Mouse (Mus musculus) limb, embryonic 15.5 days (tissue): Measurements from ENCODE around the gene Gpn2. TPM values are rescaled to one million over a fixed set of nuclear protein-coding genes. Genes with fewer than 3 reads are reported as not detected.

ENCODE experiments used
- ATAC-seq: fragments of 200-750 bp; cut with Nextera tagmentation; 2 replicates; pipeline ENCODE4 v1.8.0; 2017; ENCODE audit warnings: low read depth, moderate TSS enrichment; ENCODE audit not compliant: insufficient number of reproducible peaks, low FRiP score, low TSS enrichment
- H3K27ac ChIP-seq: fragments of 300-500 bp; sonication (generic); 2 replicates; pipeline ENCODE4 v1.5.1; 2015; ENCODE audit warnings: moderate library complexity, mild to moderate bottlenecking, inconsistent platforms
- H3K27me3 ChIP-seq: fragments of 300-500 bp; sonication (generic); 2 replicates; pipeline ENCODE4 v1.6.1; 2015; ENCODE audit warnings: inconsistent platforms
- H3K36me3 ChIP-seq: fragments of 300-500 bp; sonication (generic); 2 replicates; pipeline ENCODE4 v1.6.1; 2015; ENCODE audit warnings: inconsistent platforms
- H3K4me1 ChIP-seq: fragments of 300-500 bp; sonication (generic); 2 replicates; pipeline ENCODE4 v1.6.1; 2015; ENCODE audit warnings: inconsistent platforms
- H3K4me2 ChIP-seq: fragments of 300-500 bp; sonication (generic); 2 replicates; pipeline ENCODE4 v1.6.1; 2015; ENCODE audit warnings: mild to moderate bottlenecking, inconsistent platforms
- H3K4me3 ChIP-seq: fragments of 300-500 bp; sonication (generic); 2 replicates; pipeline ENCODE4 v1.5.1; 2015; ENCODE audit warnings: mild to moderate bottlenecking, inconsistent platforms
- H3K9ac ChIP-seq: fragments of 300-500 bp; sonication (generic); 2 replicates; pipeline ENCODE4 v1.6.1; 2015; ENCODE audit warnings: inconsistent platforms
- H3K9me3 ChIP-seq: fragments of 300-500 bp; sonication (generic); 2 replicates; pipeline ENCODE4 v1.6.1; 2016; ENCODE audit warnings: inconsistent platforms
- WGBS: fragments of 180-500 bp; shearing (Covaris S2); methylation state at CpG from one replicate; pipeline ENCODE4 v1.1.7; 2015; 5-methylcytosine and 5-hydroxymethylcytosine counted together
- polyA plus RNA-seq: library from polyadenylated mRNA; unstranded; fragments of >200 nt; fragmentation: Nextera tagmentation; extraction: Ambion mirVana; gene quantifications from 2 replicates; pipeline ENCODE4 v1.2.1, GENCODE M21; 2015

The Gpn2 gene
- polyA plus RNA-seq, 1 experiment from 2014 or later, result 17.2 TPM

DNA sequence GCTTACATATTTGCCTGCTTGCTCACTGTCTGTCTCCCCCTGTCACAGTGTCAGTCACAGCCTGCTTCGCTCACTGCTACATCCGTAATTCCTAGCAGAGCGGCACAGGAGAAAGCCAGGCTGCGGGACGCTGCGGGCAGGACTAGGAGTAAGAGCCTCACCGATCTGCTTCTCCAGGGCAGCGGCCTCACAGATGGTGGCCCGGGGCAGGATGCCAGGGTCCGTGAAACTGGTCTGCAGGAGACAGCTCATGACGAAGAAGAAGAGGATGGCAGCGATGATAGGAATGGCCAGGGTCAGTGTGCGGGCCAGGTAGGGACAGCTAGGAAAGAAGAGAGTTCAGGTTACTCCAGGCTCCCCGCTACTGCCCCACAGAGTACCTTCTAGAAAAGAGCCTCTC is 42.9 kb downstream of the Gpn2 start:
- 92% methylated on average over 14 of the region's 14 CpGs for WGBS

GRCm38 (mm10) chr4:133628517-133628916 is 44.4 kb downstream of the Gpn2 start:
- Histone ChIP-seq H3K4me3 (no peak overlapping the region), H3K27ac (no peak overlapping the region), H3K36me3 (peaks cover 33% of the 10 kb centered on the region), H3K9me3 (no peaks in the 10 kb centered on the region), H3K9ac (no peak overlapping the region), H3K27me3 (no peaks in the 10 kb centered on the region), H3K4me1 (peaks cover 28% of the 10 kb centered on the region), H3K4me2 (no peak overlapping the region)
- no peak for ATAC-seq
- 83% methylated on average over 2 of the region's 2 CpGs for WGBS

More for the DNA sequence above, 42.9 kb downstream of the Gpn2 start:
- H3K27ac ChIP-seq, result no peak overlapping the region
- peaks cover 37% of the 10 kb centered on the region for H3K36me3 ChIP-seq
- peaks cover 19% of the 10 kb centered on the region for H3K4me1 ChIP-seq
- H3K27me3 ChIP-seq, result no peaks in the 10 kb centered on the region
- H3K4me2 ChIP-seq, result no peak overlapping the region
- no peak for ATAC-seq
- H3K9me3 ChIP-seq, result no peaks in the 10 kb centered on the region
- no peak overlapping the region for H3K9ac ChIP-seq
- H3K4me3 ChIP-seq, result no peak overlapping the region

DNA sequence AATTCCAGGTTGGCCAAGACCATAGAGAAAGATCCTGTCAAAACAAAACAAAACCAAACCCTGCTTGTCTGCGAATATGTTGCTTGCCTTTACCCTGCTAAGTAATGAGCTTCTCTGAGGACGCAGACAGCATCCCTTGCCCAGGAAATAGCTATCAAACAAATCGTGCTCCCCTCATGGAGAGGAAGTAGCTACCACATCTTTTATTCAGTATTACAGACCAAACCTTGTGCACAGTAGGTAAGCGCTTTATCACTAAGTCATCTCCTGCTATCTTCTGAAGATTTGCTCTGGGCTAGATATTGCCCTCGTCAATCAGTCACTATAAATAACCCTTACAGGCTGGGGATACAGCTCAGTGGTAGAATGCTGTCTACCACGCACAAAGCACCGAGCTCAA is 45.0 kb downstream of the Gpn2 start:
- H3K27me3 ChIP-seq, result no peaks in the 10 kb centered on the region
- ATAC-seq, result no peak

DNA sequence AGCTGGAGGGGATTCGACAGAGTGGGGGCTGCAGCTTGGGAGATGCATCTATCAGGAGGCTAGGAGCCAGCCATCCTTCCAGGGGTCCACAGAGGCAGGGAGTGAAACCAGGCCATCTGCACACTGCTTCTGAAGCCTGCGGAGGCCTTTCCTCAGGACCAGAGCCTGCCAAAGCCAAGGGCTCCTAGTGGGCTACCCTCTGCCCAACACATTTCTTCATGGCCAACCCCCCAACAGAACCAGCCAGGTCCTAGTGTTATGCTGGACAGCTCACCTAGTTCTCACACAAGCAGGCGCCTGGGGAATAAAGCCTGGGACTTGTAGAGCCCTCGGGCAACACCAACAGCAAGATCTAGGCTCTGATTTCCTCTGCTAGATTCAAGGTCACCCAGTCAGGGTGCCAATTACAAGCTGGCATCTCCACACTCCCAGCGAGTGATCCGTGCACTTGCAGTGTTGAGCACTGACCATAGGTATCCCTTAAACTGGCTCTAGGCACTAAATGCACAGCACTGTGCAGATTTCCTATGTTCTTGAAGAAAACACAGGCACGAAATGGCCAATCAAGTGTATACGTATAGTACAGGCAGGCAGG is 46.3 kb downstream of the Gpn2 start:
- Histone ChIP-seq H3K9me3 (no peaks in the 10 kb centered on the region), H3K27ac (no peak overlapping the region), H3K4me1 (peaks cover 31% of the 10 kb centered on the region), H3K36me3 (peaks cover 17% of the 10 kb centered on the region), H3K27me3 (no peaks in the 10 kb centered on the region), H3K4me2 (no peak overlapping the region), H3K9ac (no peak overlapping the region), H3K4me3 (no peak overlapping the region)
- WGBS, result 89% methylated on average over 8 of the region's 8 CpGs
- ATAC-seq, result no peak

More for the DNA sequence above, 45.0 kb downstream of the Gpn2 start:
- Histone ChIP-seq H3K36me3 (peaks cover 28% of the 10 kb centered on the region), H3K4me1 (peaks cover 31% of the 10 kb centered on the region), H3K9ac (no peak overlapping the region), H3K27ac (no peak overlapping the region), H3K9me3 (no peaks in the 10 kb centered on the region), H3K4me2 (no peak overlapping the region), H3K4me3 (no peak overlapping the region)
- WGBS, result 85% methylated on average over 7 of the region's 7 CpGs

GRCm38 (mm10) chr4:133631071-133631768 is 47.1 kb downstream of the Gpn2 start:
- Histone ChIP-seq H3K27ac (no peak overlapping the region), H3K9me3 (no peaks in the 10 kb centered on the region), H3K4me3 (no peak overlapping the region), H3K27me3 (no peaks in the 10 kb centered on the region), H3K4me1 (peaks cover 31% of the 10 kb centered on the region), H3K4me2 (peak overlapping the region; percentile 17; the same call in 1 of the 2 replicates), H3K9ac (no peak overlapping the region), H3K36me3 (peaks cover 10% of the 10 kb centered on the region)
- ATAC-seq, result no peak
- 70% methylated on average over 14 of the region's 14 CpGs for WGBS

GRCm38 (mm10) chr4:133631769-133632411 is 47.7 kb downstream of the Gpn2 start:
- Histone ChIP-seq H3K4me2 (peak overlapping the region; percentile 85), H3K9ac (peak overlapping the region; percentile 87; the same call in 1 of the 2 replicates), H3K27ac (peak overlapping the region; percentile 79; the same call in 1 of the 2 replicates), H3K4me3 (peak overlapping the region; percentile 80), H3K9me3 (no peaks in the 10 kb centered on the region), H3K4me1 (peaks cover 31% of the 10 kb centered on the region), H3K36me3 (peaks cover 3% of the 10 kb centered on the region; the same call in 1 of the 2 replicates), H3K27me3 (no peaks in the 10 kb centered on the region)
- no peak for ATAC-seq
- 35% methylated on average over 9 of the region's 9 CpGs for WGBS

- peak overlapping the region; percentile 85 for H3K4me2 ChIP-seq
- H3K9me3 ChIP-seq, result no peaks in the 10 kb centered on the region
- peak overlapping the region; percentile 80 for H3K4me3 ChIP-seq
- peaks cover 31% of the 10 kb centered on the region for H3K4me1 ChIP-seq
- peak overlapping the region; percentile 79 for H3K27ac ChIP-seq
- no peaks in the 10 kb centered on the region for H3K27me3 ChIP-seq
- ATAC-seq, result peak; percentile 61
- WGBS, result under 1% methylated on average over 66 of the region's 69 CpGs
- peak overlapping the region; percentile 87 for H3K9ac ChIP-seq
- no peaks in the 10 kb centered on the region for H3K36me3 ChIP-seq
These were observed 48.5 kb downstream of the Gpn2 start for GRCm38 (mm10) chr4:133632483-133633327.

DNA sequence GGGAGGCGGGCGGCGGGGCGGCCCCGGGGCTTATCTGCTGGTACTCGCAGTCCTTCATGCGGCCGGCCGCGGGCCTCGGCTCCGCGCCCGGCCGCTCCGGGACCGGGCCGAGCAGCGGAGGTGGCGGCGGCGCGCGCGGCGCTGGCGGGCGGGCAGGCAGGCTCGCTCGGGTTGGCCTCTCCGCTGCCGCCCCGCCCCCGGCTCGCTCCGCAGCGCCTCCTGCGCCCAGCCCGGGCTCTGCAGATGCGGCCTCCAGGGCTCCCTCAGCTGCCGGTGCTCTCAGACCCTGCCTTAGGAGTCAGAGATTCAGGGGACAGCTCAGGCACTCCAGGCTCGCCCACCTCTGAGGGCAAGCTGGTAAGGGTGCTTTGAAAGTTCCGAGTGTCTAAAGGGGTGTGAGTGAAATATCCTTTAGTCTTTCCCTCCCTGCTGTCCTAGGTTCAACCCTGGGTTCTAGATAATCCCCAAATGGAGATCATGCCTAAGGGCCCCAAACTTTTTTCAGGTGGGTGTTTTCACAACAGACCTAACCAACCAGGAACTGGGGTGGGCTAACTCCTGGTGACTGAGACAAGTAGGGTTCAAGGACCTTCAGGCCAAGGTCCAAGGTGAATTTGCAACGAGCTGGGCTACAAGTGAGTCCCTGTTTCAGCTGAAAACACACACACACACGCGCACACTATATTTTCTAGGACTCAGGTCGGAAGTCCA is 49.3 kb downstream of the Gpn2 start:
- H3K36me3 ChIP-seq, result no peaks in the 10 kb centered on the region
- peak overlapping the region; percentile 79 for H3K27ac ChIP-seq
- WGBS, result 19% methylated on average over 17 of the region's 47 CpGs
- H3K27me3 ChIP-seq, result no peaks in the 10 kb centered on the region
- H3K9me3 ChIP-seq, result no peaks in the 10 kb centered on the region
- peak overlapping the region; percentile 87 for H3K9ac ChIP-seq
- H3K4me1 ChIP-seq, result peaks cover 31% of the 10 kb centered on the region
- peak overlapping the region; percentile 85 for H3K4me2 ChIP-seq
- H3K4me3 ChIP-seq, result peak overlapping the region; percentile 80
- peak; percentile 82 for ATAC-seq

DNA sequence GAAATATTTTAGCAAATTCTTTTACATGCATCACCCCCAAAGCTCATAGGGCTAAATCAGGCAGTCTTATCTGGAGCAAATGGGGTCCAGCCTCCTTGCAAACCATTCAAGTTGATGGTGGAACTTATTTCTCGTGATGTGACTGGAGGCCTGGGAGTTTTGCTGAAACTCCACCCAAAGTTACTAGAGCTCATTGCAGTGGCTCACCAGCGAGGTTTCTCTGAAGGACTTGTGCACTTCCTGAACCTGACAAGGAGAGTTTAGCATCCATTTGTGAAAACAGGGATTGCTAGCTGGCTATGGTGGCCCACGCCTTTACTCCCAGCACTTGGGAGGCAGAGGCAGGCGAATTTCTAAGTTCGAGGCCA is 49.9 kb downstream of the Gpn2 start:
- peaks cover 31% of the 10 kb centered on the region for H3K4me1 ChIP-seq
- no peak overlapping the region for H3K9ac ChIP-seq
- H3K27ac ChIP-seq, result no peak overlapping the region
- H3K9me3 ChIP-seq, result no peaks in the 10 kb centered on the region
- no peaks in the 10 kb centered on the region for H3K36me3 ChIP-seq
- WGBS, result 79% methylated on average over 5 of the region's 5 CpGs
- H3K4me3 ChIP-seq, result no peak overlapping the region
- no peak for ATAC-seq
- no peak overlapping the region for H3K4me2 ChIP-seq
- no peaks in the 10 kb centered on the region for H3K27me3 ChIP-seq
